Mouse (Mus musculus): ENCODE results near the gene Mrps18a. TPM values are rescaled to one million over a fixed set of nuclear protein-coding genes. Genes with fewer than 3 reads are reported as not detected.

The Mrps18a gene
- polyA plus RNA-seq, 1 experiment from 2014 or later = 103 TPM

- ATAC-seq (peak; percentile 19; the same call in 1 of the 2 replicates), DNase-seq (ENCODE audit: low spot score) (no peak)
- Histone ChIP-seq H3K4me1 (ENCODE audit: insufficient read depth, low read depth, low read length) (0 out of 2 replicates have a peak, but pooled peaks cover 4% of the 10 kb centered on the region), H3K27ac (ENCODE audit: low read length) (no peak overlapping the region), H3K4me3 (ENCODE audit: low read depth, low read length) (no peak overlapping the region), H3K36me3 (ENCODE audit: insufficient read depth, low read length) (peaks cover 28% of the 10 kb centered on the region), H3K27me3 (replicated peaks; ENCODE audit: insufficient read depth, low read length) (no peaks in the 10 kb centered on the region), H3K4me2 (replicated peaks; ENCODE audit: low read depth, low read length) (no peak overlapping the region), H3K9me3 (ENCODE audit: low read length) (no peaks in the 10 kb centered on the region), H3K9ac (replicated peaks; ENCODE audit: low read depth) (no peak overlapping the region)
- no peak for TF ChIP-seq EP300 (IDR thresholded peaks at IDR 0.05)
- TF ChIP-seq CTCF (IDR thresholded peaks at IDR 0.05) = no peak
- WGBS = 69% methylated on average over 13 of the region's 13 CpGs
These were observed 19.1 kb downstream of the Mrps18a start for GRCm38 (mm10) chr17:46129741-46130498.

DNA sequence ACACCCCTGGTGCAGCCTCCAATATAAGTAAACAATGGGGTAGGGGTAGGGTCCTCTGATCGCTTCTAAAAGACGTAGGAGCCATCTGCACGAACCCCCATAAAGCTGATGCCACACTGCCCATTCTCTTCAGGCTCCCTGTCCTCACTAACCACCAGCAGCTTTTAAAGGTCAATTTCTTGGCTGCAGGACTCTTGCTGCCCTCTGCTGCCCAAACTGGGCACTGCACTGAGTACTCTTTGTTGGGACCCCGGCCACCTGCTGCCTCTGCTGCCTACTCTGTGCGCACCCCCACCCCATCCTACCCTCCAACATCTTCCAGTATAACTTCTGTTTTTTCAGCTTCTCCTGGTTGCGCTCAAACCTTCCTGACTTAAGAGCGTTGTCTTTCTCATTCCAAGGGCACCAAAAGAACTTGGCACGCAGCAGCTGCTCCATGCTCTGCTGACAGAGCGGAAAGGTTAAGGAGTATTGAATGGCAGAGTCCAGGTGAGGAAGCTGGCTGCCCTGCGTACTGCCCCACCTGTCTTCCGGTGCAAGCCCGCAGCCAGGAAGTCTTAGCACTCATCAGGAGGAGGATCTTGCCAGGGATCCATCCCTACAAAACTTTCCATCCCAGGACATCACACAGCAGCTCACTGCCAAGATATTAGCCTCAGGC is 21.4 kb downstream of the Mrps18a start:
- Histone ChIP-seq H3K27ac (ENCODE audit: low read length) (no peak overlapping the region), H3K36me3 (ENCODE audit: insufficient read depth, low read length) (peaks cover 16% of the 10 kb centered on the region), H3K9me3 (ENCODE audit: low read length) (no peaks in the 10 kb centered on the region), H3K9ac (replicated peaks; ENCODE audit: low read depth) (no peak overlapping the region), H3K4me2 (replicated peaks; ENCODE audit: low read depth, low read length) (no peak overlapping the region), H3K27me3 (replicated peaks; ENCODE audit: insufficient read depth, low read length) (no peaks in the 10 kb centered on the region), H3K4me3 (ENCODE audit: low read depth, low read length) (no peak overlapping the region), H3K4me1 (ENCODE audit: insufficient read depth, low read depth, low read length) (no peaks in the 10 kb centered on the region)
- ATAC-seq = peak; percentile 35
- WGBS = 19% methylated on average over 12 of the region's 12 CpGs
- DNase-seq (ENCODE audit: low spot score) = peak; percentile 65
- TF ChIP-seq EP300 (IDR thresholded peaks at IDR 0.05) = no peak
- TF ChIP-seq CTCF (IDR thresholded peaks at IDR 0.05) = peak; percentile 94

GRCm38 (mm10) chr17:46132862-46133261 is 22.1 kb downstream of the Mrps18a start:
- H3K27ac ChIP-seq (ENCODE audit: low read length) = no peak overlapping the region
- no peak overlapping the region for H3K4me3 ChIP-seq (ENCODE audit: low read depth, low read length)
- no peaks in the 10 kb centered on the region for H3K4me1 ChIP-seq (ENCODE audit: insufficient read depth, low read depth, low read length)
- H3K27me3 ChIP-seq (replicated peaks; ENCODE audit: insufficient read depth, low read length) = no peaks in the 10 kb centered on the region
- TF ChIP-seq EP300 (IDR thresholded peaks at IDR 0.05) (no peak), CTCF (IDR thresholded peaks at IDR 0.05) (0 out of 2 replicates have a peak, but pooled peaks have one; percentile 4)
- WGBS = 47% methylated on average over 8 of the region's 8 CpGs
- H3K9ac ChIP-seq (replicated peaks; ENCODE audit: low read depth) = no peak overlapping the region
- H3K36me3 ChIP-seq (ENCODE audit: insufficient read depth, low read length) = peaks cover 14% of the 10 kb centered on the region
- H3K9me3 ChIP-seq (ENCODE audit: low read length) = no peaks in the 10 kb centered on the region
- no peak overlapping the region for H3K4me2 ChIP-seq (replicated peaks; ENCODE audit: low read depth, low read length)
- DNase-seq (ENCODE audit: low spot score) = no peak
- ATAC-seq = no peak

- no peak overlapping the region for H3K27ac ChIP-seq (ENCODE audit: low read length)
- ATAC-seq = peak; percentile 75
- H3K4me2 ChIP-seq (replicated peaks; ENCODE audit: low read depth, low read length) = no peak overlapping the region
- no peaks in the 10 kb centered on the region for H3K36me3 ChIP-seq (ENCODE audit: insufficient read depth, low read length)
- peak; percentile 76 for DNase-seq (ENCODE audit: low spot score)
- TF ChIP-seq EP300 (IDR thresholded peaks at IDR 0.05) (peak; percentile 82), CTCF (IDR thresholded peaks at IDR 0.05) (no peak; the same call in 1 of the 2 replicates)
- H3K9ac ChIP-seq (replicated peaks; ENCODE audit: low read depth) = no peak overlapping the region
- peaks cover 6% of the 10 kb centered on the region; the same call in 1 of the 2 replicates for H3K4me1 ChIP-seq (ENCODE audit: insufficient read depth, low read depth, low read length)
- no peaks in the 10 kb centered on the region for H3K9me3 ChIP-seq (ENCODE audit: low read length)
- H3K27me3 ChIP-seq (replicated peaks; ENCODE audit: insufficient read depth, low read length) = no peaks in the 10 kb centered on the region
- 36% methylated on average over 8 of the region's 8 CpGs for WGBS
- H3K4me3 ChIP-seq (ENCODE audit: low read depth, low read length) = no peak overlapping the region
These were observed 27.9 kb downstream of the Mrps18a start for GRCm38 (mm10) chr17:46138563-46139236.

- Histone ChIP-seq H3K4me2 (replicated peaks; ENCODE audit: low read depth, low read length) (no peak overlapping the region), H3K27me3 (replicated peaks; ENCODE audit: insufficient read depth, low read length) (no peaks in the 10 kb centered on the region), H3K9ac (replicated peaks; ENCODE audit: low read depth) (no peak overlapping the region), H3K9me3 (ENCODE audit: low read length) (no peaks in the 10 kb centered on the region), H3K36me3 (ENCODE audit: insufficient read depth, low read length) (no peaks in the 10 kb centered on the region), H3K4me3 (ENCODE audit: low read depth, low read length) (no peak overlapping the region), H3K4me1 (ENCODE audit: insufficient read depth, low read depth, low read length) (peaks cover 8% of the 10 kb centered on the region; the same call in 1 of the 2 replicates), H3K27ac (ENCODE audit: low read length) (no peak overlapping the region)
- DNase-seq (ENCODE audit: low spot score) = no peak
- TF ChIP-seq CTCF (IDR thresholded peaks at IDR 0.05) (no peak), EP300 (IDR thresholded peaks at IDR 0.05) (no peak)
- no peak for ATAC-seq
- WGBS = 81% methylated on average over 3 of the region's 3 CpGs
These were observed 29.1 kb downstream of the Mrps18a start for GRCm38 (mm10) chr17:46139872-46140271.

All from lung, postnatal 0 days (tissue).